Mouse (Mus musculus): ENCODE data around the gene Hist1h2be.

DNA sequence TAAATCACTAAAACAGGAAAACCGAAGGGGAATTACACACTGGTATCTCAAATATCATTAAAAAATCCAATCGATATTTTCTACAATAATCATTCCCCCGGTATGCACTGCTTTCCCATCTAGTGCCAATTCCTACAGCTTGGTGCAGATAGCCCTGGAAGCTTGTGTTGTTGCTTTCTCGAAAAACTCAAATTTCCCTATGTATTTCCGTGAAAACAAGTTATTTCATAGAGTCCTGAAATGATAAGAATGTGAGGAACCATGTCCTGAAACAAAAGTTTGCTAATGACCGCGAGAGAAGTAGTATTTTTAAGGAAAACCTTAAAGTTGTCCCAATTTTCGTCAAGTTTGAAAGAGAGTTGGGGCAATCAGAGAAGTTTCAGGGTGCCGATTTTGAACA is 66.5 kb downstream of the Hist1h2be start:
- TF ChIP-seq CTCF (IDR thresholded peaks at IDR 0.05; ENCODE audit: extremely low read depth, insufficient read length, insufficient replicate concordance, low read depth, low read length) (no peak), POLR2A (IDR thresholded peaks at IDR 0.05; ENCODE audit: low read depth, low read length) (no peak)

Data from small intestine, adult 2 months (tissue).